Comparison of ENCODE assay signal across 9 mouse cellular contexts in the genomic region with DNA sequence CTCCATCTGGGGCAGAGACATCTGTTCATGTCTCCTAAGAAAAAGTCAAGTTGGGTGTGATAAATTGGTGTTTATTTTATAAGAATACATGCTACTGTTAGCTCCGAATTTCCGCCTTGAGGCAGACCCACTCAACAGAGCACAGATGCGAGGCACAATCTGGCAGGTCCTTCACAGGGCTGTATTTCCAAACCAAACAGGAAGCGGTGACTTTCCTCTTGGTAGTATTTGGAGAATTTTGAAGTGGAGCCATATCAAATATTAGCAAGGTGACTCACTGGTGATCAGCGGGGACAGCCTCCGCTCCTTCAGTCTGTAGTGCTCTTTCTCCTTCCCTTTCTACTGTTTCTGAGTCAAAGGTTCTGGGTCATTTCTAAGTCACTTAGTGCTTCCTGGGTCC.
DNase-seq lines count a peak whose midpoint lies in the region; ATAC-seq lines count a peak whose summit lies in the region.
"Had no signal": no experiment of that assay in that cellular context is flagged by ENCODE, and none has a peak within 500 bp of the region (broad histone marks: within the 10 kb centered on the region; RNA-seq: fewer than 3 reads in every experiment).

No protein-coding gene starts in this region.

- H3K9ac ChIP-seq in intestine, embryonic 14.5 days (ENCODE audit: low read length): no peak overlapping the region
- H3K9ac ChIP-seq in intestine, embryonic 16.5 days (ENCODE audit: low read depth, low read length): no peak overlapping the region

- no peak for DNase-seq in intestine, embryonic 14.5 days (ENCODE audit: low spot score)
- peak; percentile 97 for DNase-seq in 3T3-L1 (ENCODE audit: low read depth, low spot score)
- peak; percentile 64 for DNase-seq in fibroblast of lung, adult 2 months (ENCODE audit: low read depth)
- DNase-seq in lung, adult 18-20 months: peak; percentile 79 to 87
- no peak for DNase-seq in limb, embryonic 10.5 days (ENCODE audit: low spot score)
- no peak for DNase-seq in frontal cortex, postnatal 10 days (ENCODE audit: low spot score in 2 of 2)
- no peak for DNase-seq in left cerebral cortex, postnatal 4 days
- DNase-seq: gastrocnemius, postnatal 14 days had no signal

- H3K27me3 ChIP-seq in intestine, embryonic 14.5 days (replicated peaks; ENCODE audit: control insufficient read depth, insufficient read depth, low read length): no peaks in the 10 kb centered on the region
- H3K27me3 ChIP-seq in intestine, embryonic 16.5 days (replicated peaks; ENCODE audit: control insufficient read depth, insufficient read depth, low read length): no peaks in the 10 kb centered on the region
- H3K27me3 ChIP-seq in limb, embryonic 10.5 days (ENCODE audit: low read depth, poor library complexity, severe bottlenecking): no peaks in the 10 kb centered on the region

- H3K4me1 ChIP-seq in intestine, embryonic 14.5 days (replicated peaks; ENCODE audit: control insufficient read depth, insufficient read depth, low read length): peaks cover 9% of the 10 kb centered on the region
- peaks cover 14% of the 10 kb centered on the region for H3K4me1 ChIP-seq in intestine, embryonic 16.5 days (ENCODE audit: control insufficient read depth, insufficient read depth, low read length)
- peaks cover 10% of the 10 kb centered on the region for H3K4me1 ChIP-seq in limb, embryonic 10.5 days

- 0 out of 2 replicates have a peak overlapping the region, but pooled peaks have one; percentile 18 for H3K4me2 ChIP-seq in intestine, embryonic 14.5 days (ENCODE audit: low read length)
- H3K4me2 ChIP-seq in intestine, embryonic 16.5 days (ENCODE audit: low read depth, low read length): no peak overlapping the region

- no peak for ATAC-seq in intestine, embryonic 14.5 days (replicated peaks; ENCODE audit: low FRiP score, low TSS enrichment, low read depth)
- no peak for ATAC-seq in intestine, embryonic 16.5 days

- peaks cover 7% of the 10 kb centered on the region; the same call in 1 of the 2 replicates for H3K36me3 ChIP-seq in intestine, embryonic 14.5 days (ENCODE audit: control insufficient read depth, insufficient read depth, low read length)
- no peaks in the 10 kb centered on the region for H3K36me3 ChIP-seq in intestine, embryonic 16.5 days (ENCODE audit: control insufficient read depth, insufficient read depth, low read length)
- H3K36me3 ChIP-seq in limb, embryonic 10.5 days: peaks cover 45% of the 10 kb centered on the region

- WGBS in intestine, embryonic 14.5 days: 49% methylated on average over 6 of the region's 6 CpGs
- WGBS in intestine, embryonic 16.5 days: 53% methylated on average over 6 of the region's 6 CpGs
- WGBS in limb, embryonic 10.5 days: 93% methylated on average over 6 of the region's 6 CpGs

- no peak overlapping the region for H3K4me3 ChIP-seq in intestine, embryonic 14.5 days (ENCODE audit: low read depth, low read length)
- no peak overlapping the region for H3K4me3 ChIP-seq in intestine, embryonic 16.5 days (ENCODE audit: low read length)
- no peak overlapping the region for H3K4me3 ChIP-seq in limb, embryonic 10.5 days

- no peaks in the 10 kb centered on the region for H3K9me3 ChIP-seq in intestine, embryonic 14.5 days (ENCODE audit: control insufficient read depth, low read length)
- no peaks in the 10 kb centered on the region for H3K9me3 ChIP-seq in intestine, embryonic 16.5 days (ENCODE audit: control insufficient read depth, low read length)
- H3K9me3 ChIP-seq in limb, embryonic 10.5 days (replicated peaks): no peaks in the 10 kb centered on the region

- H3K27ac ChIP-seq in intestine, embryonic 14.5 days (ENCODE audit: low read depth): peak overlapping the region; percentile 43; the same call in 1 of the 2 replicates
- no peak overlapping the region for H3K27ac ChIP-seq in intestine, embryonic 16.5 days (ENCODE audit: low read length)
- no peak overlapping the region for H3K27ac ChIP-seq in limb, embryonic 10.5 days

- intact Hi-C loops in left cerebral cortex, postnatal 4 days (cut with DNase I): loop anchor here (10.0 kb wide), 1 partner anchor 107 kb away; no protein-coding TSS in a partner anchor

Comparison
In these comparisons a context has a peak if more than half of its experiments do, and no peak if none do; other contexts are left out.
1. DNase-seq: peak in 3T3-L1 (single experiment), fibroblast of lung, adult 2 months (single experiment) and lung, adult 18-20 months (2 of 2); none in intestine, embryonic 14.5 days (single experiment), limb, embryonic 10.5 days (single experiment), frontal cortex, postnatal 10 days (0 of 2) and left cerebral cortex, postnatal 4 days (single experiment).